Mouse (Mus musculus) lung, postnatal 0 days (tissue): ENCODE results near the gene Ctla4. TPM values are rescaled to one million over a fixed set of nuclear protein-coding genes. Genes with fewer than 3 reads are reported as not detected.

Source experiments
- ATAC-seq: fragments of 200-750 bp; cut with Nextera tagmentation; 2 replicates; pipeline ENCODE4 v1.8.0; 2017; ENCODE audit warnings: moderate library complexity
- DNase-seq: peaks from one replicate; pipeline ENCODE4 v3.0.0-alpha.2; 2016; ENCODE audit warnings: low spot score
- H3K27ac ChIP-seq: fragments of 300-500 bp; sonication (generic); 2 replicates; pipeline ENCODE4 v1.5.1; 2014; ENCODE audit warnings: antibody characterized with exemption, mild to moderate bottlenecking, low read length, mixed read lengths
- H3K27me3 ChIP-seq: fragments of 300-500 bp; sonication (generic); replicated peaks from 2 replicates; pipeline ENCODE4 v1.6.1; 2014; ENCODE audit warnings: low read length, mixed read lengths; ENCODE audit not compliant: insufficient read depth
- H3K36me3 ChIP-seq: fragments of 300-500 bp; sonication (generic); 2 replicates; pipeline ENCODE4 v1.6.1; 2014; ENCODE audit warnings: low read length, mixed read lengths; ENCODE audit not compliant: insufficient read depth
- H3K4me1 ChIP-seq: fragments of 300-500 bp; sonication (generic); 2 replicates; pipeline ENCODE4 v1.6.1; 2014; ENCODE audit warnings: antibody characterized with exemption, low read depth, low read length, mixed read lengths; ENCODE audit not compliant: insufficient read depth
- H3K4me2 ChIP-seq: fragments of 300-500 bp; sonication (generic); replicated peaks from 2 replicates; pipeline ENCODE4 v1.6.1; 2014; ENCODE audit warnings: low read depth, mild to moderate bottlenecking, low read length, moderate library complexity, mixed read lengths
- H3K4me3 ChIP-seq: fragments of 300-500 bp; sonication (generic); 2 replicates; pipeline ENCODE4 v1.5.1; 2014; ENCODE audit warnings: low read depth, low read length
- H3K9ac ChIP-seq: fragments of 300-500 bp; sonication (generic); replicated peaks from 2 replicates; pipeline ENCODE4 v1.6.1; 2014; ENCODE audit warnings: low read depth, mild to moderate bottlenecking
- H3K9me3 ChIP-seq: fragments of 300-500 bp; sonication (generic); 2 replicates; pipeline ENCODE4 v1.6.1; 2016; ENCODE audit warnings: low read length, mixed read lengths
- CTCF ChIP-seq: IDR thresholded peaks from 2 replicates; pipeline ENCODE4 v1.5.1; 2016; ENCODE audit warnings: antibody characterized with exemption, mild to moderate bottlenecking
- EP300 ChIP-seq: IDR thresholded peaks from 2 replicates; pipeline ENCODE4 v1.6.1; 2016; ENCODE audit warnings: antibody characterized with exemption, mild to moderate bottlenecking, control low read depth
- WGBS: fragments of 180-500 bp; shearing (Covaris S2); extraction: QIAGEN DNeasy Blood & Tissue Kit; methylation state at CpG from one replicate; pipeline ENCODE4 v1.1.7; 2014; 5-methylcytosine and 5-hydroxymethylcytosine counted together
- polyA plus RNA-seq: library from polyadenylated mRNA; unstranded; fragments of >200 nt; fragmentation: Nextera tagmentation; extraction: Ambion mirVana; gene quantifications from 2 replicates; pipeline ENCODE4 v1.2.1, GENCODE M21; 2015

Gene Ctla4
- polyA plus RNA-seq, 1 experiment from 2014 or later = not detected

DNA sequence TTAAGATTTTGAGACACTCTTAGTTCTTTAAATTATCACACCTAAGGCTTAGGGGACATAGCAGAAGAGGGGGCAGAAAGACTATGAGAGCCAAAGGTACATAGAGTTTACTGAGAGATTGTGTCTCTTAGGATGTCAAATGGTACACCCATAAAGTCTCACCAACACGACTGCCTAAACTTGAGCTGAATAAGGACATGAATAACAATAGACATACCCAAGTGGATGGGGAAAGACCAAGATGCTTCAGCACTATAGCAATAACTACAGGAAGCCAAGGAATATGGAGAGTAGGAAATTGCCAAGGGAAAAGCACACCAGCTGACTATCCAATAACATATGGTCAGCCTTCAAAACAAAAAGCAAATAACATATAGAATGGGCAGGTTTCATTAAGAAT is 22.9 kb downstream of the Ctla4 start:
- H3K27me3 ChIP-seq = no peaks in the 10 kb centered on the region
- ATAC-seq (no peak), DNase-seq (no peak)
- H3K9ac ChIP-seq = no peak overlapping the region
- H3K27ac ChIP-seq = no peak overlapping the region
- H3K4me2 ChIP-seq = no peak overlapping the region
- TF ChIP-seq EP300 (no peak), CTCF (no peak)
- no peak overlapping the region for H3K4me3 ChIP-seq
- no peaks in the 10 kb centered on the region for H3K9me3 ChIP-seq
- no peaks in the 10 kb centered on the region for H3K4me1 ChIP-seq
- H3K36me3 ChIP-seq = no peaks in the 10 kb centered on the region
- WGBS = 62% methylated on average over 1 of the region's 1 CpGs

DNA sequence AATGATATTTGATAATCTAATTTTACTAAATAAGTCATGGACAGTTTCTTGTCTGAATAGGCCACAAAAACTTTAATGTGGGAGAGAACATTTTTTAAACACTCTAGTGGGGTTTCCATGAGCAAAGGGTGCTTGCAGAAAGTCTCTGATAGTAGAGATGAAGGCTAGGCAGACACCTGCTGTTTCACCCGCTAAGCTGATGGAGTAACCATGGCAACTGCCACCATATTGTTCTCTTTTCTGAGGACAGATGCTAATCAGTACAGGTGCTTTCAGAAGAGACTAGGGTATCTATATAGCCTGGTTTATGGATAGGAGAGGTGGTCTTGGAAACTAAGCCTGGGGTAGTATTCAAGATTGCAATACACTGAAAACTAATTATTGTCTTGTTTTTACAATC is 24.0 kb downstream of the Ctla4 start:
- Histone ChIP-seq H3K4me3 (no peak overlapping the region), H3K27ac (no peak overlapping the region), H3K4me2 (no peak overlapping the region), H3K9ac (no peak overlapping the region), H3K4me1 (no peaks in the 10 kb centered on the region), H3K27me3 (no peaks in the 10 kb centered on the region), H3K9me3 (no peaks in the 10 kb centered on the region), H3K36me3 (no peaks in the 10 kb centered on the region)
- no peak for DNase-seq
- TF ChIP-seq EP300 = no peak
- TF ChIP-seq CTCF = no peak
- no peak for ATAC-seq
- WGBS = 69% methylated on average over 1 of the region's 1 CpGs

DNA sequence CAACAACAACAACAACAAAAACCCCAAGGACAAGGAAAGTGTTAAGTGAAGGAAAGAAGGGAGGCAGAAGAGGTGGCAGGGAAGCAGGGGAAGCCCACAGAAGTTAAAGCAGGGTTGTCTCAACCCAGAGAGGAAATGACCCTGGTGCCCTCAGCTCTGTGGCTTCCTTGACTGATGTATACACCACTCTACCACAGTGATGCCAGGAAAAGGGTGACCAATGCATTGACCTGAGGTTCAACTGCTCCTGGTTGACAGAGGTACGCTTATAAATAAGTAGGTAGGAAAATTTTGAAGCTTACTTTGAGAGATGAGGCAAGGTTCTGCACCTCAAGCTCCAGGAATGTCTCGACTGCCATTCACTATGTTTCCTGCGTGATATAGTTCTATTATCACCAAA is 24.8 kb downstream of the Ctla4 start:
- Histone ChIP-seq H3K4me3 (no peak overlapping the region), H3K9me3 (no peaks in the 10 kb centered on the region), H3K4me2 (no peak overlapping the region), H3K4me1 (no peaks in the 10 kb centered on the region), H3K27ac (no peak overlapping the region), H3K27me3 (no peaks in the 10 kb centered on the region), H3K36me3 (no peaks in the 10 kb centered on the region), H3K9ac (no peak overlapping the region)
- no peak for TF ChIP-seq CTCF
- TF ChIP-seq EP300 = no peak
- ATAC-seq (no peak), DNase-seq (no peak)
- WGBS = 69% methylated on average over 3 of the region's 3 CpGs

DNA sequence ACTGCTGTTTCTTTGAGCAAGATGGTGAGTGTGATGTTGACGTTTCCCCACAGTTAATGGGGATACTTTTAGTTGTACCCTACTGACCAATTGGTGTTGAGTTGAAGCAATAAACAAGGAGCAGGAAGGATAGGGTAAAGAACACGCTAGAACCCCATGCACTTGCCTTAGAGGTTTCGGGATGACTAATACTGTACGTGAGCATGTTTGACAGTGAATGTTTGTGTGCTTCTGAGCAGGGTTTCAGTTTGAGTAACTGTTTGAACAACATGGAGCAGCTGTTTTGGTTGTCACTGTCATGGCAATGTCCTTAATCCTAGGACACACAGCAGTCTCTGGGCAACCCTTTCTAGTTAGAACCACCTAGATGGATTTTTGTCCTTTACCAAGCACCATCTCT is 26.5 kb downstream of the Ctla4 start:
- H3K9ac ChIP-seq = no peak overlapping the region
- no peak overlapping the region for H3K4me2 ChIP-seq
- no peaks in the 10 kb centered on the region for H3K27me3 ChIP-seq
- no peak for TF ChIP-seq CTCF
- TF ChIP-seq EP300 = no peak
- no peak for ATAC-seq
- no peak overlapping the region for H3K27ac ChIP-seq
- H3K4me1 ChIP-seq = no peaks in the 10 kb centered on the region
- H3K36me3 ChIP-seq = no peaks in the 10 kb centered on the region
- no peaks in the 10 kb centered on the region for H3K9me3 ChIP-seq
- no peak overlapping the region for H3K4me3 ChIP-seq
- no peak for DNase-seq
- WGBS = 76% methylated on average over 4 of the region's 4 CpGs

DNA sequence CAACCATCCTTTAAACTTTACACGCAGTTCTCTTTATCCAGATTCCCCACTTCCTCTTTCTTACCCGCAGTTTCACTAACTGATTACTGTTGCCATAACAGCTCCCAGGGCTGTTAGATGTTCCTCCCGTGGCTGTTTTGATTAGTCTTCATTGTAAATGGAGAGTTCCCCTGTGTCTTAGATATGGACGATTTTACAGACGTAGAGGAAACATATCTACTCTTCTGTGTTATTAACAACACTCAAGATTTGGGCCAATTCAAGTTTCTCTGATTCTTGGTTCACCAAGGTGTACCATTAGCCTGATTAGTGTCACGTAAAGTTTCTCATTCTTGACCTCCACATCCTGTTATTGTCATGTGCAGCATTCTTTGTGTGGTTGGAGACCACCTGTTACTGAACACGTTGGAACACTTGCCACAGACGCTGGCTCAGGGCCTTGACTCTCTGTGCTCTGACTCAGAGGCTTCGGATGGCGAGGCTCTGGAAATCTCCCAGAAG is 29.5 kb downstream of the Ctla4 start:
- Histone ChIP-seq H3K9me3 (no peaks in the 10 kb centered on the region), H3K4me2 (no peak overlapping the region), H3K36me3 (no peaks in the 10 kb centered on the region), H3K9ac (no peak overlapping the region), H3K4me3 (no peak overlapping the region), H3K27ac (no peak overlapping the region), H3K27me3 (no peaks in the 10 kb centered on the region), H3K4me1 (no peaks in the 10 kb centered on the region)
- DNase-seq (peak; percentile 23), ATAC-seq (no peak)
- 42% methylated on average over 10 of the region's 10 CpGs for WGBS
- TF ChIP-seq EP300 (no peak), CTCF (no peak)

DNA sequence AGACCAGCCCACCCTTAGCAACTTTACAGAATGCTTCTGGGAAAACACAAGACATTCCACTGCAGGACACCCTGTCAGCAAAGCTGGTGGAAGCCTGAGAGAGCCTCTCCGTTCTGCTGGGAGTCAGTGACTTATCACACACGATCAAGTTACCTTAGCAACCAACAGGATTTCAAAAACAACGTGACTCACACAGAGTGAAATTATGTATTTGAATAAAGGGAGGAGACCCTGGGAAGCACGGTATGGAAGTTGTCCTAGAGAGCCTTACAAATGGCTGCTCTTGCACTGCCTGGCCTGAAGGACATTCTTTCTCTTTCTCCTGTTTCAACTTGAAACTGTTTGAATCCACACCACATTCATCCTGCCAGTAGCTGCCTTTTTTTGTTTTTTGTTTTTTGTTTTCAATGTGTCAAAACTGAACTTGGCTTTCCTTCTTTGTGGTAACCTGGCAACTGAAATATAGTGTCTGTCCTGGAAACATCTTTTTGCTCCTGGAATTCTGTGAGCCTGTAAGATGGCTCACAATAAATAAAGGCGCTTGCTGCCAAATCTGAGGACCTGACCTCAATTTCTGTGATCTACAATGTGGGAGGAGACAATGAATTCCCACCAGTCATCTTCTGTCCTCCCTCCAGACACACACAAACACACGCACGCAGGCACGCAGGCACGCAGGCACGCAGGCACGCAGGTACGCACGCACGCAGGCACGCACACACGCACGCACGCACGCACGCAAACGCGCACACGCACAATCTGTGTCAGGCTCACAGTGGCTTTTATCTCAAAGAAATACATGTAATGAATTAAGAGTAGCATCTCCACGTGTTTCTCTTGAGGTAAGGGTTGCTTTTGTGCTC is 33.9 kb downstream of the Ctla4 start:
- Histone ChIP-seq H3K27ac (no peak overlapping the region), H3K9me3 (no peaks in the 10 kb centered on the region), H3K4me3 (no peak overlapping the region), H3K4me2 (no peak overlapping the region), H3K36me3 (no peaks in the 10 kb centered on the region), H3K9ac (no peak overlapping the region), H3K27me3 (no peaks in the 10 kb centered on the region), H3K4me1 (no peaks in the 10 kb centered on the region)
- ATAC-seq (peak; percentile 96), DNase-seq (peak; percentile 90)
- TF ChIP-seq CTCF = peak; percentile 22; the same call in 1 of the 2 replicates
- 0 out of 2 replicates have a peak, but pooled peaks have one; percentile 30 for TF ChIP-seq EP300
- 71% methylated on average over 24 of the region's 24 CpGs for WGBS
